Mouse (Mus musculus): ENCODE data around the gene 3110021N24Rik.

Gene 3110021N24Rik

GRCm38 (mm10) chr4:108793941-108794340, 74.5 kb downstream of the 3110021N24Rik start:
- DNase-seq (ENCODE audit: extremely low spot score, low spot score), result no peak

GRCm38 (mm10) chr4:108796701-108797100, 77.3 kb downstream of the 3110021N24Rik start:
- no peak for DNase-seq (ENCODE audit: extremely low spot score, low spot score)

- peak; percentile 47 for DNase-seq (ENCODE audit: extremely low spot score, low spot score)
Observed at GRCm38 (mm10) chr4:108798083-108798830, 78.8 kb downstream of the 3110021N24Rik start.

- no peak for DNase-seq (ENCODE audit: extremely low spot score, low spot score)
Observed at GRCm38 (mm10) chr4:108803535-108803934, 84.1 kb downstream of the 3110021N24Rik start.

GRCm38 (mm10) chr4:108811142-108811541, 91.7 kb downstream of the 3110021N24Rik start:
- no peak for DNase-seq (ENCODE audit: extremely low spot score, low spot score)

- no peak for DNase-seq (ENCODE audit: extremely low spot score, low spot score)
Observed at GRCm38 (mm10) chr4:108811550-108811949, 92.1 kb downstream of the 3110021N24Rik start.

GRCm38 (mm10) chr4:108825677-108826076, 106.2 kb downstream of the 3110021N24Rik start:
- DNase-seq (ENCODE audit: extremely low spot score, low spot score), result no peak

- DNase-seq (ENCODE audit: extremely low spot score, low spot score), result no peak
Observed at GRCm38 (mm10) chr4:108826096-108826495, 106.6 kb downstream of the 3110021N24Rik start.

- DNase-seq (ENCODE audit: extremely low spot score, low spot score), result no peak
Observed at GRCm38 (mm10) chr4:108826643-108827042, 107.2 kb downstream of the 3110021N24Rik start.

- DNase-seq (ENCODE audit: extremely low spot score, low spot score), result no peak
Observed at GRCm38 (mm10) chr4:108830698-108831097, 111.2 kb downstream of the 3110021N24Rik start.

Data from neural tube, embryonic 10.5 days (tissue).